Mouse (Mus musculus) bone marrow, adult 2 months (tissue): ENCODE measurements around the gene Grn.

Experiments used
- CTCF ChIP-seq: fragments of 200-500 bp; IDR thresholded peaks from 2 replicates; pipeline ENCODE4 v1.5.1; 2011; ENCODE audit warnings: low read length, control low read depth; ENCODE audit not compliant: control insufficient read depth, insufficient read depth
- POLR2A ChIP-seq: fragments of 200-500 bp; IDR thresholded peaks from 2 replicates; pipeline ENCODE4 v1.6.1; 2011; ENCODE audit warnings: low read depth, mild to moderate bottlenecking, control low read depth, low read length, borderline replicate concordance; ENCODE audit not compliant: control insufficient read depth

DNA sequence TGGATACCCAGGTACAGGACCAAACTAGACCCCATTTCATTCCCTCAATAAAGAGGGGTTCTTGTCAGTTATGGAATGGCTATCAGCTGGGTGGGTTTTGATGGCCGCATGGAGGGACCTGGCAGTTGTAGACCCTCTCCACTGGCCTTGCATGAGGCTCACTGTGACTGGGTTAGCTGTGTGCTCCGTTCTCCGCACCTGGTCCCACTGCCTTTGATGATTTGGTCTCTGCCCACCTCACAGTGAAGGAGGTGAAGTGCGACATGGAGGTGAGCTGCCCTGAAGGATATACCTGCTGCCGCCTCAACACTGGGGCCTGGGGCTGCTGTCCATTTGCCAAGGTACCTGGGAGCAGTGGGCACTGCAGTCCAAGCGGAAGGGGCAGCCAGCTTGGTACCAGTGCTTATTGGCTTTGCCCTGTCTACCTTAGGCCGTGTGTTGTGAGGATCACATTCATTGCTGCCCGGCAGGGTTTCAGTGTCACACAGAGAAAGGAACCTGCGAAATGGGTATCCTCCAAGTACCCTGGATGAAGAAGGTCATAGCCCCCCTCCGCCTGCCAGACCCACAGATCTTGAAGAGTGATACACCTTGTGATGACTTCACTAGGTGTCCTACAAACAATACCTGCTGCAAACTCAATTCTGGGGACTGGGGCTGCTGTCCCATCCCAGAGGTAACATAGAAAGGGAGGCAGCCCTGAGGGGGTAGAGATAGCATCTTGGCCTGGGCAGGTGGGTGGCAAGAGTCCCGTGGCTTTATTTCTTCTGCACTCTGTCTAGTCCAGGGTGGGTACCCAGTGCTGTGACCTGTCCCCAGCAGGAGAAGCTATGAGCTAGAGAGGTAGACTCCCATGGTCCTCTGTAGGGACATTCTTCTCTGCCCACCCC, 4.9 kb downstream of the Grn start:
- TF ChIP-seq CTCF (no peak), POLR2A (no peak)
